Mouse (Mus musculus) midbrain, postnatal 0 days (tissue): ENCODE measurements at regions not wholly inside any gene's neighbourhood (a gene's known extent, or its start where the extent isn't known, plus 50 kb on each side); places are given as distances from the start of the nearest gene placed in this dataset.

Source experiments
- ATAC-seq: fragments of 200-750 bp; cut with Nextera tagmentation; 2 replicates; pipeline ENCODE4 v1.8.0; 2017; ENCODE audit warnings: moderate number of reproducible peaks, mild to moderate bottlenecking, moderate TSS enrichment, moderate library complexity; ENCODE audit not compliant: low FRiP score
- DNase-seq: peaks from one replicate; pipeline ENCODE4 v3.0.0-alpha.2; 2015; ENCODE audit warnings: low spot score
- H3K27ac ChIP-seq: fragments of 300-500 bp; sonication (generic); 2 replicates; pipeline ENCODE4 v1.5.1; 2014; ENCODE audit warnings: low read depth, mild to moderate bottlenecking, low read length, mixed read lengths
- H3K27me3 ChIP-seq: fragments of 300-500 bp; sonication (generic); 2 replicates; pipeline ENCODE4 v1.6.1; 2014; ENCODE audit warnings: low read length, control low read depth, mixed read lengths; ENCODE audit not compliant: insufficient read depth
- H3K36me3 ChIP-seq: fragments of 300-500 bp; sonication (generic); 2 replicates; pipeline ENCODE4 v1.6.1; 2014; ENCODE audit warnings: low read length, control low read depth, mixed read lengths; ENCODE audit not compliant: insufficient read depth
- H3K4me1 ChIP-seq: fragments of 300-500 bp; sonication (generic); 2 replicates; pipeline ENCODE4 v1.6.1; 2014; ENCODE audit warnings: mild to moderate bottlenecking, control low read depth, antibody characterized with exemption, low read length, mixed read lengths; ENCODE audit not compliant: insufficient read depth
- H3K4me2 ChIP-seq: fragments of 300-500 bp; sonication (generic); 2 replicates; pipeline ENCODE4 v1.6.1; 2014; ENCODE audit warnings: low read depth, mild to moderate bottlenecking, low read length, mixed read lengths; ENCODE audit not compliant: poor library complexity, severe bottlenecking
- H3K4me3 ChIP-seq: fragments of 300-500 bp; sonication (generic); 2 replicates; pipeline ENCODE4 v1.5.1; 2014; ENCODE audit warnings: low read depth, mild to moderate bottlenecking, low read length, moderate library complexity
- H3K9ac ChIP-seq: fragments of 300-500 bp; sonication (generic); replicated peaks from 2 replicates; pipeline ENCODE4 v1.6.1; 2014; ENCODE audit warnings: mild to moderate bottlenecking, low read length, moderate library complexity, mixed read lengths; ENCODE audit not compliant: poor library complexity, severe bottlenecking
- H3K9me3 ChIP-seq: fragments of 300-500 bp; sonication (generic); 2 replicates; pipeline ENCODE4 v1.6.1; 2016; ENCODE audit warnings: low read length, control low read depth
- CTCF ChIP-seq: IDR thresholded peaks from 2 replicates; pipeline ENCODE4 v1.5.1; 2016; ENCODE audit warnings: antibody characterized with exemption, mild to moderate bottlenecking
- WGBS: fragments of 180-500 bp; shearing (Covaris S2); extraction: QIAGEN DNeasy Blood & Tissue Kit; methylation state at CpG from one replicate; pipeline ENCODE4 v1.1.7; 2014; 5-methylcytosine and 5-hydroxymethylcytosine counted together

DNA sequence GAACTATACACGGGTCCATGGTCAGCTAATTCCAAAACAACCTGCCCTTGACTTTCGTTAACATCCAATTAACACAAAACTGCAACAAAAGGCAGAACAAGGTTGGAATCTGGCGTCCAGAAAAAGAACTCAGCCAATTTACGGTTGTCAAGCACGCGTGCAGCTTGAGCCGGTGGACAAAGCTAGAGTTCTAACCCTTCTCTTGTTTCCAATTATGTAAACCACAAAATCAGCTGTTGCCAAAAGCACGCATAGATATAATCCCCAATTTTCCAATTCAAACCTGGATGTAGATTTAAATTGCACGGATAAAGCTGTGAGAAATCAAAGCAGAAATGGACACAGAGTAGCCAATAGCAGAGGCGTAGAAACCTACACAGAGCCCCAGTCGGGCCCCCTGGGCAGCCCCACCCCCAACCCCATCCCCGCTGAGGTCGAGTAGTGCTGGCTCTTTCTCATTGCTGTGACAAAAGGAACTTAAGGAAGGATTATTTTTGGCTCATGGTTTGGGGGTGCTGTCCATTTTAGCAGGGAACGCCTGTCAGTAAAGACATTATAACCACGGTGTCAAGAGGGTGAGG is 149.0 kb upstream of the Jarid2 start:
- Histone ChIP-seq H3K4me3 (no peak overlapping the region), H3K27me3 (no peaks in the 10 kb centered on the region), H3K36me3 (no peaks in the 10 kb centered on the region), H3K4me1 (peaks cover 18% of the 10 kb centered on the region; the same call in 1 of the 2 replicates), H3K9me3 (peaks cover 5% of the 10 kb centered on the region; the same call in 1 of the 2 replicates), H3K27ac (no peak overlapping the region), H3K4me2 (no peak overlapping the region), H3K9ac (no peak overlapping the region)
- ATAC-seq (no peak), DNase-seq (no peak)
- WGBS: 23% methylated on average over 15 of the region's 15 CpGs
- no peak for TF ChIP-seq CTCF

DNA sequence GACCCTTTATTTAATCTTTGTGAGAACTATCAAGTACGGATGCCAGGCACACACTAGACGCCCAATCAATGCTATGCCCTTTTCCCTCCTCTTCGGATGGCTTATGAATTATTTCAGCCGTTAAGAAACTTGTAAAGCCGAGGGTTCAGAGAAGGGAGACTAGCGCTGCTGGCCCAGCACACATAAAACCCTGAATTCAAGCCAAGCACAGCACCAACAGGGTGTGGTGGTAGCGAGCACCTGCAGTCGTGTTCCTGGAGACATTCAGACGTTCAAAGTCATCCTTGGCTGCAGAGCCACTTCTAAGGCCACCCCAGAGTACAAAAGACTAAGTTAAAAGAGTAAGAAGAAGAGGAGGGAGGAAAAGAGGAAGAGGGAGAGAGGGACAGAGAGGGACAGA is 148.5 kb upstream of the Jarid2 start:
- H3K9ac ChIP-seq: no peak overlapping the region
- ATAC-seq (no peak), DNase-seq (no peak)
- H3K36me3 ChIP-seq: no peaks in the 10 kb centered on the region
- peaks cover 18% of the 10 kb centered on the region; the same call in 1 of the 2 replicates for H3K4me1 ChIP-seq
- H3K27me3 ChIP-seq: no peaks in the 10 kb centered on the region
- TF ChIP-seq CTCF: no peak
- no peak overlapping the region for H3K4me3 ChIP-seq
- 20% methylated on average over 9 of the region's 9 CpGs for WGBS
- no peak overlapping the region for H3K27ac ChIP-seq
- no peak overlapping the region for H3K4me2 ChIP-seq
- H3K9me3 ChIP-seq: peaks cover 5% of the 10 kb centered on the region; the same call in 1 of the 2 replicates

DNA sequence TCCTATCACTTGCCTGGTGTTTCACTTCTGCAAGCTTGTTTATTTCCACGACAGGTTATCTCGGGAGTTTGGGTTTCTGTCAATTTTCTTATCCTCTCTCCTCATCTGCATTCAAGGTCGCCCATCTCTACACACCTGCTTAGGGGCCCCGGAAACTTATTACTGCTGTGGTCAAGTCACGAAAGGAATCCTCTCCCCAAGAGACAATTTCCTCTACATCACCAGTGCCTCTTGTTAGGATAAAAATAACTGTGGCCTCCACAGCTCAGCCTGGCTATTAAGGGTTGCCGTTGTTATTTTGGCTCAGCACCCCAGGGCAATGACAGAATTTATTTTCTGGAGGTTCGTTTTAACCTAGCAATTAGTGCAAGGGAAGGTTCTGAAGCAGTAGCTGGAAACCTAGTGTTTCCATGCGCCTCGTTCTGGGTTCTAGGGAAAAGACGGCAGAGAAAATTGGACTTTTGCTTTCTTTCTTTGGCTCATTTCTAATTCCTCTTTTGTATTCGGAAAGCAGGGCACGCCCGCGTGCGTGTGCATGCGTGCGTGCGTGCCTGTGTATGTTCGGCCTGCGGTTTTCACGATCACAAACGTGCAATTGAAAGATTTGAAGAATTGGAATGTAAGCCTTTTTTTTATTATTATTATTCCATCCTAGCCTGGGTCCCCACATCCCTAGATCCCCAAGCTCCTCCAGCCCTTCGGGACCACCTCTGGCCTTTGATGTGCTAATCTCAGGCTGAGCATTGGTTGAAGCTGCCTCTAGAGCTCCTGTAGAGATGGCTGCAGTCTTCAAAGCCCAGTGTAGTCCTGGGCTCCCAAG is 147.1 kb upstream of the Jarid2 start:
- no peak overlapping the region for H3K9ac ChIP-seq
- DNase-seq (no peak), ATAC-seq (no peak; the same call in 1 of the 2 replicates)
- 0 out of 2 replicates have a peak overlapping the region, but pooled peaks have one; percentile 1 for H3K27ac ChIP-seq
- TF ChIP-seq CTCF: no peak
- H3K4me3 ChIP-seq: no peak overlapping the region
- WGBS: 14% methylated on average over 23 of the region's 23 CpGs
- H3K9me3 ChIP-seq: peaks cover 5% of the 10 kb centered on the region; the same call in 1 of the 2 replicates
- peak overlapping the region; percentile 27 for H3K4me2 ChIP-seq
- H3K36me3 ChIP-seq: no peaks in the 10 kb centered on the region
- H3K27me3 ChIP-seq: no peaks in the 10 kb centered on the region
- peaks cover 18% of the 10 kb centered on the region; the same call in 1 of the 2 replicates for H3K4me1 ChIP-seq

DNA sequence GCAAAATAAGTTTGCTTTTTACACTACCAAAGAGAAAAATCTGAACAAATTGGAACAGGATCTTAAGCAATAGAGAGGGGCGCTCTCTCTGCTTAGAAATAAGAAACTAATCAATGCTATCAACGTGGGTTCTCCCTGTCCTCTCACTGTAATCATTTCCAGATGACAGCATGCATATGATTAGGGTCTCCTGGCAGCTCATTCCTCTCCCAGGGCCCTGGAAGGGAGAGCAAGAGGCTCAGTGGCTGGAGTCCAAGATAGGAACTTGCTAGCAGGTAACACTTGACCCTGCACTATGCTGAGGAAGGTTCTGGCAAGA is 146.5 kb upstream of the Jarid2 start:
- WGBS: 16% methylated on average over 2 of the region's 2 CpGs
- no peak overlapping the region for H3K4me3 ChIP-seq
- no peak overlapping the region for H3K9ac ChIP-seq
- H3K4me1 ChIP-seq: peaks cover 18% of the 10 kb centered on the region; the same call in 1 of the 2 replicates
- ATAC-seq (no peak), DNase-seq (no peak)
- TF ChIP-seq CTCF: no peak
- no peaks in the 10 kb centered on the region for H3K27me3 ChIP-seq
- peaks cover 5% of the 10 kb centered on the region; the same call in 1 of the 2 replicates for H3K9me3 ChIP-seq
- H3K4me2 ChIP-seq: peak overlapping the region; percentile 27
- no peaks in the 10 kb centered on the region for H3K36me3 ChIP-seq
- H3K27ac ChIP-seq: 0 out of 2 replicates have a peak overlapping the region, but pooled peaks have one; percentile 1

DNA sequence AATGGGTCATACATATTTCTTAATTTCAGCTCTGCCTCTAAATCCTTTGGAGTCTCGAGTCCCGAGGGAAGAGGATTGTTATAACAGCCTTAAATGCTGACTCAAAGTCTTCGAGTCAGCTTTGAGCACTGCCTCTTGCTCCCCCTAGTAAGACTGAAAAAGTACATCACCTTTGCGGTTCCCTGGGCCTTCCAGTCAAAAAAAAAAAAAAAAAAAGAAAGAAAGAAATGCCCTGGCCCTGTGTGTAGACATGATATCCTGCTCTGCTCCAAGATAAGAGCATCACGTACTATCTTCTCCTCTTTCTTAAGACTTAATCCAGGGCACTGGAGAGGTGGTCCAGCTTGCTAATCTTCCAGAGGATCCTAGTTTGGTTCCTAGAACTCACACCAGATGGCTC is 145.7 kb upstream of the Jarid2 start:
- no peaks in the 10 kb centered on the region for H3K27me3 ChIP-seq
- no peaks in the 10 kb centered on the region for H3K36me3 ChIP-seq
- 67% methylated on average over 5 of the region's 5 CpGs for WGBS
- no peak for ATAC-seq
- H3K9me3 ChIP-seq: peaks cover 5% of the 10 kb centered on the region; the same call in 1 of the 2 replicates
- no peak for TF ChIP-seq CTCF
- no peak overlapping the region for H3K9ac ChIP-seq
- H3K27ac ChIP-seq: no peak overlapping the region
- H3K4me3 ChIP-seq: no peak overlapping the region
- H3K4me1 ChIP-seq: peaks cover 18% of the 10 kb centered on the region; the same call in 1 of the 2 replicates
- DNase-seq: no peak
- no peak overlapping the region for H3K4me2 ChIP-seq

DNA sequence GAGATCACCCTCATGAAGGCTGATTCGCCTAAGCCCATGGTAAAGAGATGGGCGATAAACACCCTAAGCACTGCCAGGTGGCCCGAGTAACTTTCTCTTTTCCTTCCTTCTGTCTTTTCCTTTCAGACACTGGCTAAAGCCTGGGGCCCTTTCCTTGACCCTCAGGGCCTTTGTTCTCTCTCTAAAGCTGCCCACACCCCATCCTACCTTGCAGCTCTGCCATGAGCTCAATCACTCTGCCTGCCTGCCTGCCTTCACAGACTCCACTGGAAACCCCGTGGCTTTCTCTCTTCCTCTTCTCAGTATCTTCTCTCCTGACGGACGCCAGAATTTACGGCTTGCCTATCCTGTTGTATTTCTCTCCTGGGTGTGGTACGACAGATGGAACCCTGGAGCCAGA is 145.1 kb upstream of the Jarid2 start:
- ATAC-seq (no peak), DNase-seq (no peak)
- H3K4me2 ChIP-seq: no peak overlapping the region
- 52% methylated on average over 8 of the region's 8 CpGs for WGBS
- H3K9ac ChIP-seq: no peak overlapping the region
- H3K4me3 ChIP-seq: no peak overlapping the region
- H3K27ac ChIP-seq: no peak overlapping the region
- no peaks in the 10 kb centered on the region for H3K27me3 ChIP-seq
- H3K9me3 ChIP-seq: peaks cover 3% of the 10 kb centered on the region; the same call in 1 of the 2 replicates
- peaks cover 18% of the 10 kb centered on the region; the same call in 1 of the 2 replicates for H3K4me1 ChIP-seq
- no peaks in the 10 kb centered on the region for H3K36me3 ChIP-seq
- TF ChIP-seq CTCF: no peak
